Mouse (Mus musculus): ENCODE data around the gene Glb1l2. TPM values are rescaled to one million over a fixed set of nuclear protein-coding genes. Genes with fewer than 3 reads are reported as not detected.

Glb1l2 gene
- total RNA-seq, 1 experiment from 2014 or later, result not detected

GRCm38 (mm10) chr9:26737116-26737515, 69.2 kb downstream of the Glb1l2 start:
- no peak for ATAC-seq (replicated peaks; ENCODE audit: insufficient number of reproducible peaks, low FRiP score, low TSS enrichment, poor library complexity, severe bottlenecking)

GRCm38 (mm10) chr9:26733986-26734385, 72.3 kb downstream of the Glb1l2 start:
- no peak for ATAC-seq (replicated peaks; ENCODE audit: insufficient number of reproducible peaks, low FRiP score, low TSS enrichment, poor library complexity, severe bottlenecking)

GRCm38 (mm10) chr9:26733206-26733891, 72.9 kb downstream of the Glb1l2 start, which contains the start of gene B3gat1:
Gene B3gat1 (plus strand): TSS chr9:26733728.
- no peak for ATAC-seq (replicated peaks; ENCODE audit: insufficient number of reproducible peaks, low FRiP score, low TSS enrichment, poor library complexity, severe bottlenecking)

- no peak for ATAC-seq (replicated peaks; ENCODE audit: insufficient number of reproducible peaks, low FRiP score, low TSS enrichment, poor library complexity, severe bottlenecking)
These were observed 77.7 kb downstream of the Glb1l2 start for GRCm38 (mm10) chr9:26728556-26728955.

GRCm38 (mm10) chr9:26727445-26727844, 78.8 kb downstream of the Glb1l2 start:
- no peak for ATAC-seq (replicated peaks; ENCODE audit: insufficient number of reproducible peaks, low FRiP score, low TSS enrichment, poor library complexity, severe bottlenecking)

- ATAC-seq (replicated peaks; ENCODE audit: insufficient number of reproducible peaks, low FRiP score, low TSS enrichment, poor library complexity, severe bottlenecking), result no peak
These were observed 80.6 kb downstream of the Glb1l2 start for GRCm38 (mm10) chr9:26725709-26726108.

GRCm38 (mm10) chr9:26721771-26722170, 84.5 kb downstream of the Glb1l2 start:
- ATAC-seq (replicated peaks; ENCODE audit: insufficient number of reproducible peaks, low FRiP score, low TSS enrichment, poor library complexity, severe bottlenecking), result no peak

- no peak for ATAC-seq (replicated peaks; ENCODE audit: insufficient number of reproducible peaks, low FRiP score, low TSS enrichment, poor library complexity, severe bottlenecking)
These were observed 87.9 kb downstream of the Glb1l2 start for GRCm38 (mm10) chr9:26718388-26718787.

Other genes starting within 250 kb of the Glb1l2 start
- not detected in 3 replicates for gene B3gat1, start 72.7 kb downstream of the Glb1l2 start, total RNA-seq (2017)
- not detected in 3 replicates for gene Glb1l3, start 54.4 kb upstream of the Glb1l2 start, total RNA-seq (2017)
- gene Gm1110, start 116.6 kb upstream of the Glb1l2 start, total RNA-seq (2017), result not detected in 3 replicates
- 14.9 to 24.0 TPM (median 22.7 TPM) in 3 replicates for gene Acad8, start 193.1 kb upstream of the Glb1l2 start, total RNA-seq (2017)
- gene Thyn1, start 193.2 kb upstream of the Glb1l2 start, total RNA-seq (2017), result 7.9 to 23.6 TPM (median 17.4 TPM) in 3 replicates
- 29.7 to 54.2 TPM (median 35.5 TPM) in 3 replicates for gene Vps26b, start 223.6 kb upstream of the Glb1l2 start, total RNA-seq (2017)
- gene Ncapd3, start 223.7 kb upstream of the Glb1l2 start, total RNA-seq (2017), result 17.1 to 33.8 TPM (median 20.8 TPM) in 3 replicates